8 mouse cellular contexts compared by ENCODE assay signal in genomic region chr5:111273589-111273988, GRCm38 (mm10). TPM values are rescaled to one million over a fixed set of nuclear protein-coding genes. Genes with fewer than 3 reads are reported as not detected.
A peak's percentile ranks its signal among the peaks of the same experiment; 100 is the strongest.
DNase-seq lines count a peak whose midpoint lies in the region; ATAC-seq and TF ChIP-seq lines count a peak whose summit lies in the region.

No protein-coding gene starts in this region.

- H3K4me3 ChIP-seq in bone marrow, adult 2 months (replicated peaks; ENCODE audit: control insufficient read depth, low read depth, low read length), result no peak overlapping the region
- no peak overlapping the region for H3K4me3 ChIP-seq in embryonic fibroblast, embryonic 13.5 days (ENCODE audit: insufficient read depth, low read length)
- H3K4me3 ChIP-seq in heart, embryonic 14.5 days (ENCODE audit: control insufficient read depth in 1 of 2, insufficient read depth in 1 of 2, low read depth in 1 of 2, low read length in 2 of 2), result no peak overlapping the region
- no peak overlapping the region for H3K4me3 ChIP-seq in liver, embryonic 12.5 days
- no peak overlapping the region for H3K4me3 ChIP-seq in neural tube, embryonic 12.5 days
- H3K4me3 ChIP-seq in stomach, postnatal 0 days (ENCODE audit: low read depth, low read length), result no peak overlapping the region

- peak; percentile 79 for TF ChIP-seq CTCF in bone marrow, adult 2 months (IDR thresholded peaks at IDR 0.05; ENCODE audit: control insufficient read depth, insufficient read depth, low read length)
- TF ChIP-seq CTCF in embryonic fibroblast, embryonic 13.5 days (IDR thresholded peaks at IDR 0.05; ENCODE audit: borderline replicate concordance, insufficient read depth, low read length), result peak; percentile 82
- peak; percentile 95 for TF ChIP-seq CTCF in stomach, postnatal 0 days (IDR thresholded peaks at IDR 0.05; ENCODE audit: low read depth)

- H3K4me1 ChIP-seq in bone marrow, adult 2 months (ENCODE audit: control insufficient read depth, insufficient read depth, low read length), result no peaks in the 10 kb centered on the region
- H3K4me1 ChIP-seq in embryonic fibroblast, embryonic 13.5 days (ENCODE audit: control insufficient read depth, insufficient read depth, low read length), result no peaks in the 10 kb centered on the region
- peaks cover 7 to 17% of the 10 kb centered on the region in 2 experiments; a peak in 3 of 4 replicates for H3K4me1 ChIP-seq in heart, embryonic 14.5 days (ENCODE audit: control insufficient read depth in 2 of 2, insufficient read depth in 2 of 2, low read length in 2 of 2)
- H3K4me1 ChIP-seq in liver, embryonic 12.5 days, result no peaks in the 10 kb centered on the region
- H3K4me1 ChIP-seq in neural tube, embryonic 12.5 days, result 0 out of 2 replicates have a peak, but pooled peaks cover 7% of the 10 kb centered on the region
- H3K4me1 ChIP-seq in stomach, postnatal 0 days (replicated peaks; ENCODE audit: control insufficient read depth, insufficient read depth), result no peaks in the 10 kb centered on the region

- TF ChIP-seq EP300 in stomach, postnatal 0 days (optimal IDR thresholded peaks at IDR 0.05), result no peak

- H3K27me3 ChIP-seq in heart, embryonic 14.5 days (ENCODE audit: control insufficient read depth, insufficient read depth, low read length), result no peaks in the 10 kb centered on the region
- H3K27me3 ChIP-seq in liver, embryonic 12.5 days (replicated peaks), result no peaks in the 10 kb centered on the region
- no peaks in the 10 kb centered on the region for H3K27me3 ChIP-seq in neural tube, embryonic 12.5 days (replicated peaks)
- no peaks in the 10 kb centered on the region for H3K27me3 ChIP-seq in stomach, postnatal 0 days (ENCODE audit: control insufficient read depth, insufficient read depth, low read length)

- peaks cover 29% of the 10 kb centered on the region for H3K36me3 ChIP-seq in heart, embryonic 14.5 days (ENCODE audit: control insufficient read depth, insufficient read depth, low read length)
- H3K36me3 ChIP-seq in liver, embryonic 12.5 days, result no peaks in the 10 kb centered on the region
- H3K36me3 ChIP-seq in neural tube, embryonic 12.5 days, result peaks cover 57% of the 10 kb centered on the region
- peaks cover 6% of the 10 kb centered on the region for H3K36me3 ChIP-seq in stomach, postnatal 0 days (ENCODE audit: control insufficient read depth, insufficient read depth, low read length)

- DNase-seq in B cell, adult 2 months, result peak; percentile 78 to 79
- DNase-seq in kidney, postnatal 14 days, result peak; percentile 90
- peak; percentile 87 for DNase-seq in stomach, postnatal 0 days (ENCODE audit: low spot score)

- no peak overlapping the region for H3K9ac ChIP-seq in heart, embryonic 14.5 days (ENCODE audit: low read length)
- no peak overlapping the region for H3K9ac ChIP-seq in liver, embryonic 12.5 days
- H3K9ac ChIP-seq in neural tube, embryonic 12.5 days, result no peak overlapping the region
- H3K9ac ChIP-seq in stomach, postnatal 0 days (ENCODE audit: low read length), result no peak overlapping the region

- peak; percentile 25; the same call in 1 of the 2 replicates for ATAC-seq in heart, embryonic 14.5 days (ENCODE audit: insufficient number of reproducible peaks, insufficient read depth, low FRiP score, low read depth)
- ATAC-seq in liver, embryonic 12.5 days, result peak; percentile 58
- ATAC-seq in neural tube, embryonic 12.5 days (ENCODE audit: low FRiP score, low read depth), result peak; percentile 70
- peak; percentile 65; the same call in 1 of the 2 replicates for ATAC-seq in stomach, postnatal 0 days (ENCODE audit: low FRiP score, low TSS enrichment)

- no peak for TF ChIP-seq POLR2A in bone marrow, adult 2 months (IDR thresholded peaks at IDR 0.05; ENCODE audit: borderline replicate concordance, control insufficient read depth, low read depth, low read length)
- no peak for TF ChIP-seq POLR2A in embryonic fibroblast, embryonic 13.5 days (IDR thresholded peaks at IDR 0.05; ENCODE audit: low read depth, low read length)

- no peak overlapping the region for H3K27ac ChIP-seq in bone marrow, adult 2 months (ENCODE audit: control insufficient read depth, insufficient read depth, low read depth, low read length, poor library complexity)
- H3K27ac ChIP-seq in embryonic fibroblast, embryonic 13.5 days (ENCODE audit: insufficient read depth, low read length), result no peak overlapping the region
- no peak overlapping the region for H3K27ac ChIP-seq in heart, embryonic 14.5 days (replicated peaks in 1 of 2; ENCODE audit: control insufficient read depth in 1 of 2, insufficient read depth in 1 of 2, low read depth in 2 of 2, low read length in 2 of 2)
- no peak overlapping the region for H3K27ac ChIP-seq in liver, embryonic 12.5 days
- H3K27ac ChIP-seq in neural tube, embryonic 12.5 days, result no peak overlapping the region
- no peak overlapping the region for H3K27ac ChIP-seq in stomach, postnatal 0 days (replicated peaks)

- WGBS in bone marrow, adult 2 months, result 35% methylated on average over 10 of the region's 10 CpGs
- WGBS in heart, embryonic 14.5 days, result 29% methylated on average over 10 of the region's 10 CpGs
- WGBS in liver, embryonic 12.5 days (ENCODE audit: insufficient replicate concordance), result 30% methylated on average over 10 of the region's 10 CpGs
- 33% methylated on average over 10 of the region's 10 CpGs for WGBS in neural tube, embryonic 12.5 days
- 30% methylated on average over 10 of the region's 10 CpGs for WGBS in stomach, postnatal 0 days

- no peak overlapping the region for H3K4me2 ChIP-seq in heart, embryonic 14.5 days (ENCODE audit: low read length)
- H3K4me2 ChIP-seq in liver, embryonic 12.5 days, result no peak overlapping the region
- no peak overlapping the region for H3K4me2 ChIP-seq in neural tube, embryonic 12.5 days (replicated peaks)
- no peak overlapping the region for H3K4me2 ChIP-seq in stomach, postnatal 0 days (replicated peaks; ENCODE audit: low read depth)

- H3K9me3 ChIP-seq in heart, embryonic 14.5 days (ENCODE audit: control insufficient read depth, low read length), result no peaks in the 10 kb centered on the region
- H3K9me3 ChIP-seq in liver, embryonic 12.5 days (replicated peaks), result no peaks in the 10 kb centered on the region
- no peaks in the 10 kb centered on the region for H3K9me3 ChIP-seq in neural tube, embryonic 12.5 days
- no peaks in the 10 kb centered on the region for H3K9me3 ChIP-seq in stomach, postnatal 0 days (ENCODE audit: control insufficient read depth, low read length)

RNA-seq across cellular contexts. Expression of gene Pitpnb, which starts 57.0 kb away (rescaled TPM):
- 10.7 and 25.5 TPM in 2 replicates for polyA plus RNA-seq in bone marrow, adult 2 months (2011; ENCODE audit: insufficient read depth, insufficient read length, low replicate concordance, missing spikeins)
- polyA plus RNA-seq in embryonic fibroblast, embryonic 13.5 days (2011; ENCODE audit: insufficient read length, low read depth, missing spikeins), result 76.3 and 98.2 TPM in 2 replicates
- 75.7 and 79.2 TPM in 2 replicates for polyA plus RNA-seq in heart, embryonic 14.5 days (2014; fragmentation: Nextera tagmentation; extraction: Ambion mirVana)
- 51.5 and 55.2 TPM in 2 replicates for polyA plus RNA-seq in liver, embryonic 12.5 days (2016; fragmentation: Nextera tagmentation; extraction: Ambion mirVana)
- polyA plus RNA-seq in neural tube, embryonic 12.5 days (2016; fragmentation: Nextera tagmentation; extraction: Ambion mirVana), result 105 and 106 TPM in 2 replicates
- polyA plus RNA-seq in stomach, postnatal 0 days (2015; fragmentation: Nextera tagmentation; extraction: Ambion mirVana), result 61.2 and 62.5 TPM in 2 replicates
